Mouse (Mus musculus): Measurements from ENCODE around the gene Fndc3a. TPM values are rescaled to one million over a fixed set of nuclear protein-coding genes. Genes with fewer than 3 reads are reported as not detected.
A peak's percentile ranks its signal among the peaks of the same experiment; 100 is the strongest.

The Fndc3a gene
- polyA plus RNA-seq, 1 experiment from 2014 or later, result 41.0 TPM

DNA sequence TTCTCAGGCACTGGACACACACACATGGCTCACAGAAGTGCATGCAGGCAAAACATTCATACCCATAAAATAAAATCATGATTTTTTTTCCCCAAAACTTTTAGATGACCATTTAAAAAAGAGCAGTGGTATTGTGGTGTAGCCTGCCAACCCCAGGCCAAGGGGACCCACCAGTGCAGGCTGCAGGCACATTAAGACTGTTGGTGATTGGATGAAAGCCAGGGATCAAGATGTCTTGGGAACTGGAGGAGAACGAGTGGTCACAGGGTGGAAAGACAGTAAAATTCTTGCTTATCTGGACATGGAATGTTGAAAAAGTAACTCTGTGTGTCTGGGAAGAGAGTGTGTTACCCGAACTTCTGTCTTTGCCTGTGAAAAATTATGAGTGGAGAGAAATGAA lies 190.2 kb downstream of the Fndc3a start:
- Histone ChIP-seq H3K27ac (no peak overlapping the region), H3K36me3 (no peaks in the 10 kb centered on the region), H3K4me2 (replicated peaks) (no peak overlapping the region), H3K9me3 (no peaks in the 10 kb centered on the region), H3K9ac (no peak overlapping the region), H3K4me1 (no peaks in the 10 kb centered on the region), H3K27me3 (no peaks in the 10 kb centered on the region), H3K4me3 (no peak overlapping the region)
- no peak for ATAC-seq (ENCODE audit: insufficient number of reproducible peaks, insufficient read depth, low FRiP score, low TSS enrichment)
- 59% methylated on average over 2 of the region's 2 CpGs for whole genome bisulfite sequencing

DNA sequence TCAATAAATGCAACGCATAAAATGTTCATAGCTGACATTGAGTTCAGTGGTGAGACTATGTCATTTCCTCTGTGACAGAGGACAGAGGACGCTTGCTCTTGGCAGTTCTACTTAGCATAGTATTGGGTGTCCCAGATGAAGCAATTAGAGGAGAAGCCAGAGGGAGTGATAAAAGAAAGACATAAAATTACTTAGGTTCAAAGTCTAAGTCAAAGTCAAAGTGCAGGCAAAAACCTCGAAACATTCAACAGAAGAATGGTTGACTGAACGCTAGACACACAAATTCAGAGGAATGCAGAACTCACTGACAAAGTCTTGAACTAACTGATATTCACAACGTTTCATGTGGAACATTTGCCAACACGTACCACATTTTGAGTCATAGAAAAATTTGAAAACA lies 191.0 kb downstream of the Fndc3a start:
- ATAC-seq (ENCODE audit: insufficient number of reproducible peaks, insufficient read depth, low FRiP score, low TSS enrichment), result no peak
- H3K9me3 ChIP-seq, result no peaks in the 10 kb centered on the region
- H3K27ac ChIP-seq, result no peak overlapping the region
- H3K4me2 ChIP-seq (replicated peaks), result no peak overlapping the region
- H3K27me3 ChIP-seq, result no peaks in the 10 kb centered on the region
- no peaks in the 10 kb centered on the region for H3K36me3 ChIP-seq
- no peak overlapping the region for H3K9ac ChIP-seq
- WGBS, result 78% methylated on average over 6 of the region's 6 CpGs
- H3K4me1 ChIP-seq, result no peaks in the 10 kb centered on the region
- H3K4me3 ChIP-seq, result no peak overlapping the region

DNA sequence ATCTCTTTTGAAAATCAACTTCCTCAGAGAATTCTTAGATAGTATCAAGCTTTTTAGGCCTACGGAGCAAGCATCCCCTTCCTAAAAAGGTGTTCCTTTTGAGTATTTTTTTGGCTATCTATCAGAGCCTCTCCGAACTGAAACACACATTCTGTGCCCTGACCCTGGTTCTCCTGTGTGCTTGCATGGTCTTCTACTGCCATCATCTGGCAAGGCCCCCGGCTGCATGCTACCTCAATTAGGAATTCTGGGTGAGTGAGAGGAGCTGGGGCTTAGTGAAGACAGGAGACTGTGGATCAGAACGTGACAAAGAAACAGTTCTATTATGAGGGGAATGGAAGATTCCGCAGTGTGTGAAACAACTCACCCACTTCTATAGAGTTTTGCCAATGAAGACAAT lies 193.4 kb downstream of the Fndc3a start:
- Histone ChIP-seq H3K4me1 (no peaks in the 10 kb centered on the region), H3K36me3 (no peaks in the 10 kb centered on the region), H3K27me3 (no peaks in the 10 kb centered on the region), H3K9me3 (no peaks in the 10 kb centered on the region), H3K9ac (no peak overlapping the region), H3K4me2 (replicated peaks) (no peak overlapping the region), H3K4me3 (no peak overlapping the region), H3K27ac (no peak overlapping the region)
- WGBS, result 24% methylated on average over 5 of the region's 5 CpGs
- ATAC-seq (ENCODE audit: insufficient number of reproducible peaks, insufficient read depth, low FRiP score, low TSS enrichment), result no peak

GRCm38 (mm10) chr14:72506723-72507420 lies 202.9 kb downstream of the Fndc3a start:
- 15% methylated on average over 11 of the region's 11 CpGs for WGBS
- no peaks in the 10 kb centered on the region for H3K36me3 ChIP-seq
- H3K4me2 ChIP-seq (replicated peaks), result peak overlapping the region; percentile 59
- peaks cover 10% of the 10 kb centered on the region; the same call in 1 of the 2 replicates for H3K4me1 ChIP-seq
- 0 out of 2 replicates have a peak overlapping the region, but pooled peaks have one; percentile 26 for H3K9ac ChIP-seq
- no peaks in the 10 kb centered on the region for H3K9me3 ChIP-seq
- peak overlapping the region; percentile 33 for H3K4me3 ChIP-seq
- H3K27me3 ChIP-seq, result no peaks in the 10 kb centered on the region
- no peak overlapping the region for H3K27ac ChIP-seq
- ATAC-seq (ENCODE audit: insufficient number of reproducible peaks, insufficient read depth, low FRiP score, low TSS enrichment), result 0 out of 2 replicates have a peak, but pooled peaks have one; percentile 17

- WGBS, result 7% methylated on average over 12 of the region's 12 CpGs
- Histone ChIP-seq H3K9ac (peak overlapping the region; percentile 26; the same call in 1 of the 2 replicates), H3K9me3 (no peaks in the 10 kb centered on the region), H3K27me3 (no peaks in the 10 kb centered on the region), H3K4me2 (replicated peaks) (peak overlapping the region; percentile 59), H3K4me1 (peaks cover 10% of the 10 kb centered on the region; the same call in 1 of the 2 replicates), H3K4me3 (peak overlapping the region; percentile 33), H3K36me3 (no peaks in the 10 kb centered on the region), H3K27ac (no peak overlapping the region)
- ATAC-seq (ENCODE audit: insufficient number of reproducible peaks, insufficient read depth, low FRiP score, low TSS enrichment), result peak; percentile 79
Observed at GRCm38 (mm10) chr14:72506018-72506722, 203.6 kb downstream of the Fndc3a start.

GRCm38 (mm10) chr14:72504985-72505384 lies 204.8 kb downstream of the Fndc3a start:
- Histone ChIP-seq H3K9ac (no peak overlapping the region), H3K4me3 (no peak overlapping the region), H3K27me3 (no peaks in the 10 kb centered on the region), H3K4me2 (replicated peaks) (no peak overlapping the region), H3K27ac (no peak overlapping the region), H3K36me3 (no peaks in the 10 kb centered on the region), H3K4me1 (peaks cover 10% of the 10 kb centered on the region; the same call in 1 of the 2 replicates), H3K9me3 (no peaks in the 10 kb centered on the region)
- WGBS, result 81% methylated on average over 1 of the region's 1 CpGs
- ATAC-seq (ENCODE audit: insufficient number of reproducible peaks, insufficient read depth, low FRiP score, low TSS enrichment), result no peak

GRCm38 (mm10) chr14:72503241-72503640 lies 206.6 kb downstream of the Fndc3a start:
- ATAC-seq (ENCODE audit: insufficient number of reproducible peaks, insufficient read depth, low FRiP score, low TSS enrichment), result no peak
- Histone ChIP-seq H3K9ac (no peak overlapping the region), H3K36me3 (no peaks in the 10 kb centered on the region), H3K4me3 (no peak overlapping the region), H3K4me2 (replicated peaks) (no peak overlapping the region), H3K27me3 (no peaks in the 10 kb centered on the region), H3K4me1 (peaks cover 10% of the 10 kb centered on the region; the same call in 1 of the 2 replicates), H3K9me3 (no peaks in the 10 kb centered on the region), H3K27ac (no peak overlapping the region)
- 45% methylated on average over 6 of the region's 6 CpGs for WGBS

- Histone ChIP-seq H3K4me3 (no peak overlapping the region), H3K9ac (no peak overlapping the region), H3K27ac (no peak overlapping the region), H3K4me2 (replicated peaks) (no peak overlapping the region), H3K4me1 (0 out of 2 replicates have a peak, but pooled peaks cover 7% of the 10 kb centered on the region), H3K36me3 (no peaks in the 10 kb centered on the region), H3K9me3 (no peaks in the 10 kb centered on the region), H3K27me3 (no peaks in the 10 kb centered on the region)
- 65% methylated on average over 1 of the region's 1 CpGs for WGBS
- ATAC-seq (ENCODE audit: insufficient number of reproducible peaks, insufficient read depth, low FRiP score, low TSS enrichment), result no peak
Observed at GRCm38 (mm10) chr14:72493775-72494174, 216.0 kb downstream of the Fndc3a start.

DNA sequence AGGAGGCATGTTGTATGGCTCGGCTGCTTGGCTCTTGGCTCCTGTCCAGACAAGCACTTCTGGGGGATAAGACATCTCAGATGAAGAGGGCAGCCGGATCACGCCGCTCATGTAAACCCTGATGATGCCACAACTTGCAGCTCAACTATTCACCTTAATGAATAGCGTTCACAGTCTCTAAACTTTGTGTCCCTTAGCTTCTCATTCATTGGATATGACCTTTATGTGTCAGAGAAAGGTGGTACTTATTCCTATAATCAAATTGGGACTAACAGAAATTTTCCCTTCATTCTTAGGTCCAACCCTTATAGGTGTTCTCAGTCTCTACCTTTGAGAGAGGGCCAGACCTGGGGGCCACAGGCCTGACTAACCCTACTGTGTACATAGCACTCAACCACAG lies 218.1 kb downstream of the Fndc3a start, which contains the start of gene Gm9195:
Gene Gm9195, minus strand, starts transcription at position 101 of the 400 bp plus-strand sequence.
- no peak for ATAC-seq (ENCODE audit: insufficient number of reproducible peaks, insufficient read depth, low FRiP score, low TSS enrichment)
- 83% methylated on average over 5 of the region's 5 CpGs for WGBS

GRCm38 (mm10) chr14:72490367-72490766 lies 219.4 kb downstream of the Fndc3a start:
- Histone ChIP-seq H3K4me2 (replicated peaks) (no peak overlapping the region), H3K4me1 (0 out of 2 replicates have a peak, but pooled peaks cover 7% of the 10 kb centered on the region), H3K36me3 (no peaks in the 10 kb centered on the region), H3K27ac (no peak overlapping the region), H3K9ac (no peak overlapping the region), H3K4me3 (no peak overlapping the region), H3K27me3 (no peaks in the 10 kb centered on the region), H3K9me3 (no peaks in the 10 kb centered on the region)
- ATAC-seq (ENCODE audit: insufficient number of reproducible peaks, insufficient read depth, low FRiP score, low TSS enrichment), result no peak
- WGBS, result 85% methylated on average over 3 of the region's 3 CpGs

More for the DNA sequence above, 218.1 kb downstream of the Fndc3a start, which contains the start of gene Gm9195:
- Histone ChIP-seq H3K4me1 (0 out of 2 replicates have a peak, but pooled peaks cover 7% of the 10 kb centered on the region), H3K9me3 (no peaks in the 10 kb centered on the region), H3K4me3 (no peak within 1 kb of the TSS), H3K27me3 (no peaks in the 10 kb centered on the region), H3K36me3 (no peaks in the 10 kb centered on the region), H3K4me2 (replicated peaks) (no peak within 1 kb of the TSS), H3K9ac (no peak within 1 kb of the TSS), H3K27ac (no peak within 1 kb of the TSS)

Measured in embryonic facial prominence, embryonic 12.5 days (tissue).